Mouse (Mus musculus) cerebellum, adult 11-12 months (tissue): ENCODE results near the gene Ctsl.

Source experiments
- DNase-seq: peaks from one replicate; pipeline ENCODE4 v3.0.0; 2022

Gene Ctsl

DNA sequence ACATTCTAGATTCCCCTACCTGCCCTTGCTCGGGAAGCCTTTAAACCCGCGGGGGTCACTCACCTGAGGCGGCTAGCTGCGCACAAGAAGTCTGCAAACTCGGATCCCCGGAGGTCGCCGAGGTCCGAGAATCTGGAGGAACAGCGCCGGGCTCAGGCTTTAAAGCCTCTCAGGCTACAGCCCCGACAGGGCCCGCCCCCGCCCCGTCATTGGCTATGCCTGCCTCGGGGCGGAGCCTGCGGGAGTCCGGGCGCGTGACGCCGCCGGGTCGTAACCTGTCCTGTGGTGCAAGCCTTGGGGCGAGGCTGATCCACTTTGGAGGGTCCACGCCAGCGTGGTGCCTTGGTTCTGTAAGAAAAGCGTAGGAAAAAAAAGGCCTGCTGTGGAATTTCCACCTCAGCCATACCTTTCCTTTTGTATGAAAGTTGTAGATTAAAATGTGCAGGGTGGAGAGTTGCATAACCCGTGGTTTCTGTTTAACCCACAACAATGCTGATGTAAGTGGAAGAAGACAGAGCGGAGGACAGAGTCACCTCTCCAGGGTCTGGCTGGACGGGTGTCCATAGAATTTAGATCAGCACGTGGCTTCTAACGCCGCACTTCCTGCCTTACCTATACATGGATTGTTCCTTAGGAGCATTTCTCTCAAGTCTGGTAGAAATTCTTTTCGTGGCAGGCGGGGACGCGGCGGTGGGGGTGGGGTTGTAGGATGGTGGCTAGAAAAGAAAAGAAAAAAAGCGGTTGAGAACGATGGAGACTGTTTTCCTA, at the start of gene Ctsl:
Gene Ctsl (minus strand): TSS at position 718 of the 768 bp plus-strand sequence.
- DNase-seq: peak; percentile 96

DNA sequence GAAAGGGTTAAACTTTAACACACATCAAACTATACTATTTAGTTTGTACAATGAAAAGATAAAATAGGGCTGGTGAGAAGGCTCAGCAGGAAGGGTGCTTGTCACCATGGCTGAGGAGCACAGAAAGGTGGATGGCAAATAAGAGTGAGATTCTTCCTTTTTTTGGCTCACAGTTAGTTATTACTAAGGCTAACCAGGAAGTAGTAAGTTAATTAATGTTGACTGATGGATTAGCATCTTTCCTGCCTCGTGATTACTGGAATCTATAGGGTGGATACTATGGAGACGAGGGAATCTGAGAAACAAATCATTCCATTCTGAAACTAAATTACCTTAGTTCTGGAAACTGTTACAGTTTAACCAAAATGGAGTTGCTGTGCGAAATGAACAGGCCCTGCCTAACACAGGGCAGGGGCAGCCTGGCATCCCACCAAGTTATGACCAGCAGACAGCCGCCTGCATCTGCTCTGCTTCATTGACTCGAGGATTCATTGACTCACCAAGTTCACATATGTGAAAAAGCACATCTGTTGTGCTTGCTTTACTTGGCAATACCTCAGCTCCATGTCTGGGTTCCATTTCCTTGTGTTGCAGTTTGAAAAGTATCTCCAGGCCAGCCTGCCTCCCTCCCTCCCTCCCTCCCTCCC, 46.4 kb upstream of the Ctsl start:
- no peak for DNase-seq

DNA sequence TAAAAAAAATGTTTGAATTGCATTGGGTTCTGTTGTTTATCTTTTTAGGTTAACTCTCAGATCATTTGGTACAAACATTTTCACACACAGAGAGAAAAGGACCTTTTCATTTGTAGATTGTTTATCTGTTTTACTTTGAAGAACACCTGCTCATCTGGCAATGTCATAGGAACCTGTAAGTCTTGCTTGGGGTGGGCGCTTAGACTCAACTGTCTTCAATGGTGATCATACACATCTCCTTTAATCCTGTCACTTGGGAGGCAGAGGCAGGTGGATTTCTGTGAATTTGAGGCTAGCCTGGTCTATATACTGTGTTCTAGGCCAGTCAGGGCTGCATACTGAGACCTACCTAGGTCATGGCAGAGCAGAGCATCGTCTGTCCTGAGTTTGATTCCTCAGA, 45.0 kb upstream of the Ctsl start:
- no peak for DNase-seq

DNA sequence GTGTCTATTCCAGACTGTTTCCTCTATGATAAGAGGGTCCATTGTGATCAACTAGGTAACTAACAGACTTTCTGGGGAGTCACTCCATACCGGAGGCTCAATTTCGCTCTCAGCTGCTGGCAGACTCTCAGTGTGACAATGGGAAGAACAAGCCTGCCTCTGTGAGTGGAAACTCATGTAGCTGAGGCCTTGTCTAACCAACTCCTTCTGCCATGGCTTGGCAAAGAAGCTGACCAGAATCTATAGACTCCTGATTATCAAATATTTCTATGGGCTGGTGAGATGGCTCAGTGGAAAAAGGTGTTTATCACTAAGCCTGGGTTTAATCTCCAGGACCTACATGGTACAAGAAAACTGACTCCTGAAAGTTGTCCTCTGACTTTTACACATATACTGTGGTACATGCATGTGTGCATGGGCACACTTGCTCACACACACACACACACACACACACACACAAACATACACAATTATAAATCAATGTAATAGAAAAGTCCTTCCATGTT, 42.1 kb upstream of the Ctsl start:
- DNase-seq: no peak

DNA sequence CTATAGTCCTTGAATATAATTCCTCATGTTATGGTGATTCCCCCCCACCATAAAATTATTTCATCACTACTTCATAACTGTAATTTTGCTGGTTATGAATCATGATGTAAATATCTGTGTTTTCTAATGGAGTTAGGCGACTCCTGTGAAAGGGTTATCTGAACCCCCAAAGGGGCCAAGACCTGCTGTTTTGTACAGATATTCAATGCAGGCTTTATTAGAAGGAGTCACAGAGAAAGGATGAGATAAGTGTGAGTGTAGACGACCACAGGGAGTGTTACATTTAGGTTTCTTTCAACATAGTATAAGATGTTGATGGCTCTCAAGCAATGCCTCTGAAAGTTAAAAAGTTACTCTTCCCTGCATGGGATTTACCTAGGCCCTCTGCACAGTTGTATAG, 40.6 kb upstream of the Ctsl start:
- no peak for DNase-seq

DNA sequence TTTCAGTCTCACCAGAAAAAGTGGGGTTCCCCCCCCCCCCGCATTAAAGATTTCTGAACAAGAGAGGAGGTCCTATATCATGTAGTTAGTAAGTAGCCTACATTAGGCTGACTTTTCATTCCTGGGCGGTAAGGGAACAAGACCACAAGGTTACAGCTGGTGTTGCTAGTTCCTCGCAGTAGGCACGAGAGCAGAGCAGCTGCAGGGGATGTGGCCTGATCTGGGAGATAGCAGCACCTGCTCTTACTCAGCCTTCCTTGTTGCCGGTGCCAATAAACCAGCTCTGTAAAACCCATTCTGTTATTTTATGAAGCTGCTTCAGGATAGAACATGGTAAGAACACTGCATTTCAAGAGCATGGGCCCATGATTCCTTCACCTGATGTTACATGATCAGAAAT, 39.9 kb upstream of the Ctsl start:
- DNase-seq: no peak

DNA sequence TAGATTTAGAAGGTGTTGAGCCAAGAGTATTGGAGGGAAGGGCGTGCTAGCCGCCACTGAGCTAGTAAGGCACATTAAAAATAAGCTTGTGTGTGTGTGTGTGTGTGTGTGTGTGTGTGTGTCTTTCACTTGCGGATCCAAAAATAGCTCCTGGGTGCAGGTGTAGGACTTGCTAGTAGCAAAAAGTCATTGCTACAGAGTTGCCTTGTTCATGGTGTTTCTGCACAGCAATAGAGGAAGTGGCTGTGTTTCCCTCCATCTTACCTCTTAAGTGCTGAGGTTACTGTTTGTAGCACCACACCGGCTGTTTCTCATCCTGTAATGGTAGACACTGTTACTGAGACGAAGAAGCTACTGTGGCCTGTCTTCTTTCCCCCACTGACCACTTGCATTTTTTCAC, 37.3 kb upstream of the Ctsl start:
- DNase-seq: no peak

DNA sequence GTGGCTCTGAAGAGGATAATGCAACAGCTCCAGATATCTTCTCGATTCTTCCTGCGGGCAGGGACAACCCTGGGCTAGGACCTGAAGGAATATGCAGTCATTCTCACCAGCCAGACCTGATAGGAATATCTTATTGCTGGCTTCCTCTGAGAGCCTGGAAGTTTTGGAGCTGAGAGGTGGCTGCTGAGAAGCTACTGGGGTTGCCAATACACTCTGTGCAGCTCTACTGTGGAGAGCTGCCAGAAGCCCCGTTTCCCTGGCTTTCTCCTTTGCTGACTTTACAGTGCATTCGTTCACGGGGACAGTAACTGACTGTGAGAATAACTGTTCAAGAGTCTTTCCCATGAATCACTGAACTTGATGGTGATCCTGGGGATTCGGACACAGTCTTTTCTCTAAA, 34.9 kb upstream of the Ctsl start:
- DNase-seq: no peak

DNA sequence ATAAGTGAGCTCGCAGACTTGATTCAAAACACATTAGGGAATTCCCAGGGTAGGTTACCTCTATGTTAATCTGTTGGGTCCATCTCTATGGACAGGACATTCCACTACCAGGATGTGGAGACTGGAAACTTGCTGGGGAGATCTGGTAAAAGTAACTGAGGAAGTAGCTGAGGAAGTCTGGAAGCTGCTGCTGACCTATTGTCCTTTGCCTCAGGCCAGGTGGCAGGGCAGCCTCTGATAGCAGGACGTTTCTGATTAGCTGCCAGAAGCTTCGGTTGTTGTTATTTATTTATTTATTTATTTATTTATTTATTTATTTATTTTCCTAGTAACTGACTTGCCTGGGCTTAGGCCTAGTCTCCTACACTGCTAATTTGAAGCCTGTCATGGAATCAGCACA, 32.8 kb upstream of the Ctsl start:
- DNase-seq: no peak

DNA sequence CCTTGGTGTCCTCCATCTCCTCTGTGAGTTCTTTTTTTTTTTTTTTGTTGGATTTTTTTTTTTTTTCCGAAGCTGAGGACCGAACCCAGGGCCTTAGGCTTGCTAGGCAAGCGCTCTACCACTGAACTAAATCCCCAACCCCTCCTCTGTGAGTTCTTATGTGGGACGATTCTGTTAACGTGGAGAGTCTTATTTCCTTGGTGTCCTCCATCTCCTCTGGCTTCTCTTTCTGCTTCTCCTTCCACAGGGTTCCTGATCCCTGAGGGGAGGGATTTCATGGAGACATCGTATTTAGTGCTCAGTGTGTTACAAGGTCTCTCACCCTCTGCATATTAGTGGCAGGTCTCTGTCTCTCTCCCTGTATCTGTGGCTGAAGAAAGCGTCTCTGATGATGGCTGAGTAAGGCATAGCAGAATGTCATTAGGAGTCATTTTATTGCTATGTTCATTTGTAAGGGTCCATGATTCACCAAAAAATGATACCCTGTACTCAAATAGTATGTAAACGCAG, 32.3 kb upstream of the Ctsl start:
- no peak for DNase-seq

DNA sequence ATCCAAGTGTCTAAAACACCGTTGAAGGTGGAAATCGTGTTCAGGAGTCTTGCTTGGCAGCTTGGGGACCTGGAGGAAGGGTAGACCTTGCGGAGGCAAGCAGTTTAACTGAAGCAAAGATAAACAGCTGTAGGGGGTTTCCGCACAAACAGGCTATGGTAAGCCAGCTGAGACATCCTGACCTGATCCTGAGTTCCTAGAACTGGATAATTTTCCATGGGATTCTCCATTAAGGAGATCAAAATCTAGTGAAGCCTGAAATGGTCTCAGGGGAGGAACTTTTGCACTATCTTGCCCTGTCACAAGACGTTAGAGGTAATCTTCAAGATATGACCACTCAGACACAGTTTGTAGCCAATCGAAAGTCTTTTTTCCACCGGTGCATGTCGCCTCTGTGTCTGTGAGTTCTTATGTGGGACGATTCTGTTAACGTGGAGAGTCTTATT, 31.8 kb upstream of the Ctsl start:
- no peak for DNase-seq

DNA sequence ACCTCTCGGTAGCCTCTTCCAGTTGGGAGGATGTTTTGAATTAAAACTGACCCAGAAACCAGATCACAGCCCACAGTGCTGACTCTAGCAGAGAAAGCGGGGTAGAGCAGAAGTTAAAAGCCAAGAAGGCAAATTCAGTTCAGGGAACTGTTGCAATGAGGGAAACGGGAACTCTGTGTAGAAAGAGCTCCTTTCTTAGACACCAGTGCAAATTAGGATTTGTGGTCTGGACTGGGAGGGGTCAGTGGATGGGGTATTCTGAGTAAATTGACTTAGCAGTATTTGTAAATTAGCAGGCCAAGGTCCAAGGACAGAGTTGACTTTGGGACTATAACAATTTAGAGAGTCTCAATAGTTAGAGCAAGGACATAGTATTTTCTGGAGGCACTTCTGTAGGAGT, 31.3 kb upstream of the Ctsl start:
- no peak for DNase-seq

DNA sequence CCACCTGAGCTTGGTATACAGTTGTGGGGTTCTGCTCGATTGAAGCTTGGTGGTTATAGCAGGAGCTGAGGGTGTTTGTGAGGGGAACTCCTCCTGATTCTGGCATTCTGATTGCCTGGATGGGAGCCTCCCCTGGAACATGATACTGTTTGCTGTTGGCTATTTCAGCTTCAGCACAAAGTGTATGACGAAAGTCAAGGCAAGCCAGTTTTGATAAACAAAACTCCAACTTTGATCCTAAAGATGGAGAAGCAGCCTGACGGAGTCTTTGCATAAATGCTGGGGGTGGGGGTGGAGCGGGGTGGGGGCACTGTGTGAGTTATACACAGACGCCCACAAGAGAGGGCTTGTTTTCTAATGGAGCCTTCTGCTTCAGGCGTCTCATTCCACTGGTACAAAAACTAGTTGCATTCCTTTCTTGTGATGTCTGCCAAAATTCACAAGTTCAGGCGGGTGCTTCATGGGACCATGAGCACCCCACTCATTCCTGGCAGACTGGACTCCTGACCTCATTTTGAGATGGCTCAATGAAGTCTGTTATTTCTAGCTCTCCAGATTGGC, 30.2 kb upstream of the Ctsl start:
- no peak for DNase-seq

DNA sequence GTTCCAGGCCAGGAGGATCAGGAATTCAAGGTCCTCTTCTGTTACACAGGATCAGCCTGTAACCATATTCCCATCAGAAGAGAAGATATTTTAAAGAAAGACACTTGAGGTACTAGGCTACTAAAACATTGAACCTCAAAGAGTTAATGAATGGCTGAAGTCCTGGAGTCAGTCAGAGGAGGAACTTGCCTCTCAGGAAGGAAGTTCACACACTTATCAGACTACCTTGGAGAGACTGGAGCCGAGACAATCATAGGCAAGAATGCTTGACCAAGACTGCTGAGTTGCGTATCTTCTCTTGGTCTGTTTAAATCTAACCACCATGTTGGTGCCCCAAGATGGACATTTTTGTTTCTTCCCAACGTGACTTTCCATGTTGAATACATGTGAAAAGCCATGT, 29.2 kb upstream of the Ctsl start:
- no peak for DNase-seq

DNA sequence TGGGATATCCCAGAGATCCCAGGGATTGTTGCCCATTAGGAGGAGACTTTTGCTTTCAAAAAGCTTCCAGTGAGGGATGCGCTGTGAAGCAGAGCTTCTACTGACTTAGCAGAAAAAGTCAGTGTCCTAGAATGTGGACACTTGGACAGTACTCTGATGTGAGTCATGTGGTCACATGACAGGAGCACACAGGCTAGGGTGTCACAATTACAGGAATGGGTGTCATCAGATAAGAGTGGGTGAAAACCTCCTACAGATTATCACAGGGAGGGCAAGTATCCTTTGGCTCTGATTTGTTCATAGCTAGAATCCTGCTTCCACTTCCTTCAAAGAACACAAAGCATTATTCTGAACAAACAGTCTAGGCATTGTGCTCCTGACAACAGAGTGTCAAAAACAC, 27.4 kb upstream of the Ctsl start:
- DNase-seq: no peak

DNA sequence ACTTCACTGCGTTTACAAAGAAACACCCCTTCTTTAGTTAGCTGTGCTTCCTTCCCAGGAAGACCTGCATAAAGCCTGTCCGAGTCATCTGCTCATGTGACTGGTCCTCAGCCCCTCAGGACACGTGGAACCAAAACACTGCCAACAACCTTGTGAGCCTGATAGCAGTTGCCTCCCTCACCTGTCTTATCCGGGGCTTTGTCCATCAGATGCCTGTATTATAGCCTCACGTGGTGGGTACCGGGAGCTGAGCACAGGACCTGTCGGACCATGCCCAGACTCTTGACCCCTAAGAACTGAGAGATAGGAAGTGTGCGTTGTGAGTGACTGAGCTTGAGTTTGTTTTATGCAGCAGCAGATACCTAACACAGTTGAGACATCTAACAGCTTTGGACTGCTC, 26.3 kb upstream of the Ctsl start:
- DNase-seq: no peak

DNA sequence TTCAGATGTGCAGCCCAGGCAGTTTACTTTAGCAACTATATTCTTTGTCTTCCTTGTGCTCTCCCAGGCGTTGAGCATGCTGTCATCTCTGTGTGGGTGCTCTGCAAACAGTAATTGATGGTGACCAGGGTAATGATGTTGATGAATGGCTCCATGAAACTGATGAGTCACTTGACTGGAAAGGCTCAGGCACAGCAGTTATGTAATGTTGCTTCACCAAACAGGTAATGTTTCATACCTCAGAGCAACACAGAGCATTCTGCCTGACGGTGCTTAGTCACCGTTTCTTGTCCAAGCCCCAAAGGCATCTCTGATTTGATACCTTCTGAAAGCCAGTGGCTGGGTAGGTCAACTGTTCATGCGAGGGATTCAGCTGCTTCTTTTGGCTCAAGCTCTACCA, 17.7 kb upstream of the Ctsl start:
- no peak for DNase-seq

DNA sequence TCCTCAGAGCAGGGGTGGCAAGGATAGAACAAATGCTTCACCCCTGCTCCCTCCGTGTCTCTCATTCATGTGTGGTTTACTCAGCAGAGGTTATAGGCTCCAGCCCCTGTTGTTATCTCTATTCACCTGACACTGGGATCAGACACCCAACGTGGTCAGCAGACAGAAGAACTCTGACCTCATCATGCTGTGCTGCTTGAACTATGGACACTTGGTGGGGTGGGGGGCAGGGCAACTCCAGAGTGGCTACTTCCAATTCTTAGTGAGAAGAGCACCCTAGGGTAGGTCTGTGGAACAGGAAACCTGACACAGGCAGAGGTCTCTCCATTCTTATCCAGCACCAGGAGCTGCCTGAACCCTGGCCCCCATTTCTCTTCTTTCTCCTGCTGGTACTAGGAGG, 15.4 kb upstream of the Ctsl start:
- no peak for DNase-seq

DNA sequence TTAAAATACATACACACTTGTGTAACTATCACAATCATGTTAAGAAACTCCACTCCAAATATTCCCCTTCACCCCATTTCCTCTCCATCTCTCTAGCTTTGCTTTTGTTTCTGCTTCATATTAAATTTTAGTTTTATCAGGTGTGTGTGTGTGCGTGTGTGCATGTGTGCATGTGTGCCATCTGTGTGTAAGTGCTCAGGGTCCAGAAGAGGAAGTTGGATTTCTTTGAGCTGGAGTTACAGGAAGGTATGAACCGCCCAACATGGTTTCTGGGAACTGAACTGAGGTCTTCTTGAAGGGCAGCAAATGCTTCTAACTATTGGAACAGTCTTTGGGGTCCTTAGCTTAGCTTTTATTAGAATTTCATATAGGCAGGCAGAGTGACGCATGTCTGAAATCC, 14.2 kb upstream of the Ctsl start:
- no peak for DNase-seq

DNA sequence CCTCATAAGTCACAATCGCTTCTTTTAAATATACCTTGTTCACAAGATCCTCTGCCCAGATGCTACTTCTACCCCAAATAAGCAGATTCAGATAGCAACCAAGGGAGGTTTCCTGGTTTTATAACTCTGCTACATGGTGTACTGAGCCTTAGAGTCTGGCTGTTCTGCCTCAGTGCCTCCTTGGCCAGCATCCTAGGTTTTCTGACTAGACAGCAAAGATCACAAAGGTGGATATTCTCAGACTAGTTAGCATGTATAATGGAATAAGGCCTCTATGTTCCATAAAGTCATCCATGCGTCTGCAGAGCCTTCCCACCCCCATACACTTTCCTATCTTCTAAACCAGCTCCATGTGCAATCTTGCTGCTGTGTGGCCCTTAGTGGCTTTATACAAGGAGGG, 9.6 kb upstream of the Ctsl start:
- no peak for DNase-seq

DNA sequence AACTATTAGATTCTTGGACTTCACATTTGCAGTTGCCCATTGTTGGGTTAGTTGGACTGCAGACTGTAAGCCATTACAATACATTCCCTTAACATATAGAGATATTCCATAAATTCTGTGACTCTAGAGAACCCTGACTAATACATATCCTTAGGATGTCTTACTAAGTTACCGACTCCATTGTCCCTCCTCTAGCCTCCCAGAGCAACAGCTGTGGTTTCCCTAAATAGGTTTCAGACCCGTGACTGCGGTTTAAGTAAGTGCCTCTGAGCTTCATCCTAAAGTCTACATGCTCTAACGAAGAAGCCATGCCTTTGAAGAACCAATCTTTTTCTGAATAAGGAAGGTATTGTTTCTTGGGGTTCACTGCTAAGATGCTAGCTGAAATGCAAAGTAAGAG, 7.9 kb upstream of the Ctsl start:
- DNase-seq: no peak

DNA sequence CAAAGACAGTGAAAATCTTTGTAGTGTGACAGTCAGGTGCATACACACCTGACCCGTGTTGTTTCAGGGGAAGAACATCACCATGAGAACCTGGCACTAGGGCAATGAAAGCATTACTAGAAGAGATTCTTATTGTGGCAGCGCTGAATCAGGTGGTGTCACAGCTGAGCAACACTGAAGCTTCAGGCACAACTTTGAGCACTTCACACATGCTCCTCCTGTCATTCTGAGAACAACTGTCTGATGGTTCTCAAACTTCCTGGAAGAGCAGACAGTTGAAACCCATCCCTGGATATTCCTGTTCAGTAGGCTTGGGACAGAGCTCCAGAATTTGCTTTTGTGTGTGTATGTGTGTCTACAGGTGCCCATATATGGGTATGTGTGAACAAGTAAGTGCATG, 5.8 kb upstream of the Ctsl start:
- DNase-seq: no peak

DNA sequence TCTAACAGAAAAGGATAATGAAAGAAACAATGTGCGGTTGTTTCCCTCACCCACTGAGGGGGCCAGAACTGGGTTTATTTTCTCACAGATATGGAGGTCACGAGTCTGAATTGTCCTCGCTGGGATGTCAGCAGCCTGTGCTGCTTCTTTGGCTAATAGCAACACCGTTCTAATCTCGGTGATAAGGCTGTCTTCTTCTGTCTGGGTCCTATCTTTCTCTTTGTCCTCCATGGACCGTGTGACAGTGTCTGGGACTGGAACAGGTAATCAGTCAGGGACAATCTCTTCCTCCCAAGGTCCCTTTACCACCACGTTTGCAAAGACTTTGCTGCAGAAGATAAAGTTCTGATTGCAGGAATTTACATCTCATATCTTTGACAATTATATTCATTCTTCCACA, 4.5 kb upstream of the Ctsl start:
- DNase-seq: no peak

DNA sequence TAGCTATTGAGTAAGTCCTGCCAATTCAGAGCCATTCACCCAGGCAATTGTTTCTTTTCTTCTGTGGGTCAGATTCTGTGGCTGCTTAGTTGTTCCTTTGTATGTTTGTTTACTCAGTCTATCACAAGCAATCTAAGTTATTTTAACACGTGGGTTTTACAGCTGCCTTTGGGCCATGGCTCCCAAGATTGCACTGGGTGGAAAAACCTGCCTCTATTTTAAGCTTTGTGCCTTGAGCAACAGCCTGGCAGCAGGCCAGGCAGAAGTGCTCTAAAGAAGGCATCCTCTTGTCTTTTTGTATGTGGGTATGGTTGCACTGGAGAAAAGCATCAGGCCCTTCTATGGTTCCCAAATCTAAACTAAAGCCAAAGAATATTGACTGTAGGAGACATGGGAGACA, 3.0 kb upstream of the Ctsl start:
- DNase-seq: no peak
